7 mouse cellular contexts compared by ENCODE assay signal in genomic region chr7:45830427-45831127, GRCm38 (mm10). TPM values are rescaled to one million over a fixed set of nuclear protein-coding genes. Genes with fewer than 3 reads are reported as not detected.
DNase-seq lines count a peak whose midpoint lies in the region; ATAC-seq and TF ChIP-seq lines count a peak whose summit lies in the region.

Gene Grwd1 (minus strand): TSS chr7:45830944.

- peak; percentile 90 for DNase-seq in adrenal gland, postnatal 10 days
- DNase-seq in embryo, embryonic 9.5 days (ENCODE audit: extremely low spot score) = peak; percentile 90
- DNase-seq in gonadal fat pad, adult 2 months (ENCODE audit: low read depth) = peak; percentile 63
- DNase-seq in left cerebral cortex, postnatal 4 days = peak; percentile 86

- no peaks in the 10 kb centered on the region for H3K9me3 ChIP-seq in intestine, postnatal 0 days (ENCODE audit: control insufficient read depth)
- no peaks in the 10 kb centered on the region for H3K9me3 ChIP-seq in midbrain, embryonic 12.5 days

- no peaks in the 10 kb centered on the region; the same call in 1 of the 2 replicates for H3K4me1 ChIP-seq in intestine, postnatal 0 days (replicated peaks; ENCODE audit: control insufficient read depth, insufficient read depth, low read length)
- H3K4me1 ChIP-seq in midbrain, embryonic 12.5 days = peaks cover 32% of the 10 kb centered on the region
- peaks cover 11% of the 10 kb centered on the region for H3K4me1 ChIP-seq in small intestine, adult 2 months (ENCODE audit: control insufficient read depth, insufficient read depth, insufficient read length, low read length)

- intact Hi-C loops in left cerebral cortex, postnatal 4 days (cut with DNase I) = no loop called here

- no peak for TF ChIP-seq POLR2A in small intestine, adult 2 months (IDR thresholded peaks at IDR 0.05; ENCODE audit: low read depth, low read length)

- H3K36me3 ChIP-seq in intestine, postnatal 0 days (ENCODE audit: control insufficient read depth, insufficient read depth) = peaks cover 35% of the 10 kb centered on the region
- H3K36me3 ChIP-seq in midbrain, embryonic 12.5 days = peaks cover 32% of the 10 kb centered on the region
- H3K36me3 ChIP-seq in small intestine, adult 2 months (ENCODE audit: control insufficient read depth, insufficient read depth, low read length) = peaks cover 15% of the 10 kb centered on the region; the same call in 1 of the 2 replicates

- WGBS in intestine, postnatal 0 days = under 1% methylated on average over 35 of the region's 35 CpGs
- under 1% methylated on average over 35 of the region's 35 CpGs for WGBS in midbrain, embryonic 12.5 days
- WGBS in small intestine, adult 2 months = under 1% methylated on average over 35 of the region's 35 CpGs

- H3K9ac ChIP-seq in intestine, postnatal 0 days (ENCODE audit: low read depth, low read length) = peak within 1 kb of the TSS; percentile 57
- H3K9ac ChIP-seq in midbrain, embryonic 12.5 days (replicated peaks) = peak within 1 kb of the TSS; percentile 63

- peak within 1 kb of the TSS; percentile 88 for H3K4me2 ChIP-seq in intestine, postnatal 0 days (replicated peaks; ENCODE audit: low read depth)
- H3K4me2 ChIP-seq in midbrain, embryonic 12.5 days (replicated peaks) = peak within 1 kb of the TSS; percentile 78

- H3K4me3 ChIP-seq in intestine, postnatal 0 days (ENCODE audit: low read depth, low read length) = peak within 1 kb of the TSS; percentile 93
- peak within 1 kb of the TSS; percentile 79 for H3K4me3 ChIP-seq in midbrain, embryonic 12.5 days
- peak within 1 kb of the TSS; percentile 74 for H3K4me3 ChIP-seq in small intestine, adult 2 months (ENCODE audit: low read depth, low read length)

- ATAC-seq in intestine, postnatal 0 days = peak; percentile 81
- peak; percentile 89 for ATAC-seq in midbrain, embryonic 12.5 days (ENCODE audit: low FRiP score, low read depth)

- H3K27me3 ChIP-seq in intestine, postnatal 0 days (replicated peaks; ENCODE audit: control insufficient read depth, insufficient read depth, low read length) = peaks cover 37% of the 10 kb centered on the region
- H3K27me3 ChIP-seq in midbrain, embryonic 12.5 days = peaks cover 45% of the 10 kb centered on the region
- peaks cover 36% of the 10 kb centered on the region for H3K27me3 ChIP-seq in small intestine, adult 2 months (ENCODE audit: control insufficient read depth, insufficient read depth, low read length)

- TF ChIP-seq CTCF in intestine, postnatal 0 days (IDR thresholded peaks at IDR 0.05; ENCODE audit: low read depth) = peak; percentile 21; the same call in 1 of the 2 replicates
- no peak for TF ChIP-seq CTCF in small intestine, adult 2 months (IDR thresholded peaks at IDR 0.05; ENCODE audit: extremely low read depth, insufficient read length, insufficient replicate concordance, low read depth, low read length)

- no peak within 1 kb of the TSS; the same call in 1 of the 2 replicates for H3K27ac ChIP-seq in intestine, postnatal 0 days (ENCODE audit: low read depth, low read length)
- peak within 1 kb of the TSS; percentile 71 for H3K27ac ChIP-seq in midbrain, embryonic 12.5 days (replicated peaks)
- peak within 1 kb of the TSS; percentile 66 for H3K27ac ChIP-seq in small intestine, adult 2 months (ENCODE audit: insufficient read depth, low read depth, low read length)

RNA-seq across cellular contexts. Expression of gene Grwd1, which starts in this region (rescaled TPM):
- 10 to 100 TPM; 23.7 to 27.5 TPM for total RNA-seq in adrenal gland, postnatal 10 days (2021)
- 11.4 and 13.8 TPM in 2 replicates for polyA plus RNA-seq in gonadal fat pad, adult 2 months (2012; rRNA removed)
- polyA plus RNA-seq in intestine, postnatal 0 days (2015; fragmentation: Nextera tagmentation; extraction: Ambion mirVana) = 16.4 and 16.6 TPM in 2 replicates
- 10 to 100 TPM; 31.8 to 35.5 TPM for total RNA-seq in left cerebral cortex, postnatal 4 days (2021)
- polyA plus RNA-seq in midbrain, embryonic 12.5 days (2016; fragmentation: Nextera tagmentation; extraction: Ambion mirVana) = 50.1 and 50.2 TPM in 2 replicates
- polyA plus RNA-seq in small intestine, adult 2 months (2012; rRNA removed) = 8.5 and 10.1 TPM in 2 replicates
